Mouse (Mus musculus) ES-Bruce4 (cell line): ENCODE measurements at regions not wholly inside any gene's neighbourhood (a gene's known extent, or its start where the extent isn't known, plus 50 kb on each side); places are given as distances from the start of the nearest gene placed in this dataset.

Experiments used
- CTCF ChIP-seq: IDR thresholded peaks from one replicate; pipeline ENCODE4 v1.8.1; 2011; ENCODE audit warnings: low read depth, low read length
- EP300 ChIP-seq: IDR thresholded peaks from 2 replicates; pipeline ENCODE4 v1.6.1; 2011; ENCODE audit warnings: low read depth, low read length; ENCODE audit not compliant: insufficient read depth
- POLR2A ChIP-seq: IDR thresholded peaks from one replicate; pipeline ENCODE4 v1.8.1; 2011; ENCODE audit warnings: low read length; ENCODE audit not compliant: insufficient read depth

DNA sequence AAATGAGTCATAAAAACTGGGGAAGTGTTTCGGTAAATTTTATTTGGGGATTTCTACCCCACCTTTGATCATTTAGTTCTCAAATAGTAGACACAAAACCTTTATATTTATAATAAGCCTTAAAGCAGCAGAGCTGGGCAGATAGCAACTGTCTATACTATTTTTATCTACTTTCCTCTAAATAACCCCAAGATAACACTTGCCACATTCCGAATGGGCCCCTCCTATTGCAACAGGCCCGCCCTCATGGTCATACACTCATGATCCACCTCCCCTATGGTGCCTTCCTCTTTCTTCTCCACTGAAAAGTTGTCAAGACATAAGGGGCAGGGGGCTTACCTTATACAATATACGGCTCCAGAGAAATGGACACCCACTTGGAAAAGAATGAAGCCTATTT, 195.5 kb upstream of the Atp2b1 start:
- TF ChIP-seq POLR2A: no peak
- TF ChIP-seq CTCF: no peak
- TF ChIP-seq EP300: no peak
